Comparison of ENCODE assay signal across 8 mouse cellular contexts in genomic region chr12:73793744-73794143, GRCm38 (mm10).
DNase-seq lines count a peak whose midpoint lies in the region; ATAC-seq and TF ChIP-seq lines count a peak whose summit lies in the region.
"Had no signal": no experiment of that assay in that cellular context is flagged by ENCODE, and none has a peak within 500 bp of the region (broad histone marks: within the 10 kb centered on the region; RNA-seq: fewer than 3 reads in every experiment).

No protein-coding gene starts in this region.

- no peaks in the 10 kb centered on the region for H3K36me3 ChIP-seq in embryonic facial prominence, embryonic 13.5 days
- no peaks in the 10 kb centered on the region for H3K36me3 ChIP-seq in heart, embryonic 15.5 days
- no peaks in the 10 kb centered on the region for H3K36me3 ChIP-seq in midbrain, embryonic 14.5 days (ENCODE audit: control insufficient read depth, insufficient read depth, low read length)

- 10% methylated on average over 5 of the region's 5 CpGs for WGBS in embryonic facial prominence, embryonic 13.5 days
- 15% methylated on average over 5 of the region's 5 CpGs for WGBS in heart, embryonic 15.5 days
- 16% methylated on average over 5 of the region's 5 CpGs for WGBS in midbrain, embryonic 14.5 days

- no peak for DNase-seq in layer of hippocampus, adult 2 months (ENCODE audit: low spot score in 2 of 2)
- DNase-seq in layer of hippocampus, postnatal 36 days: no peak
- no peak for DNase-seq in midbrain, embryonic 14.5 days
- DNase-seq in frontal cortex, postnatal 36 days (ENCODE audit: low spot score in 2 of 2): no peak

- H3K9ac ChIP-seq in embryonic facial prominence, embryonic 13.5 days: no peak overlapping the region
- no peak overlapping the region for H3K9ac ChIP-seq in heart, embryonic 15.5 days
- no peak overlapping the region for H3K9ac ChIP-seq in midbrain, embryonic 14.5 days (replicated peaks; ENCODE audit: low read length)

- no peak for ATAC-seq in embryonic facial prominence, embryonic 13.5 days (ENCODE audit: insufficient number of reproducible peaks, insufficient read depth, low FRiP score, low TSS enrichment, low read depth)
- no peak for ATAC-seq in heart, embryonic 15.5 days (replicated peaks; ENCODE audit: insufficient number of reproducible peaks, insufficient read depth, low FRiP score, low read depth)
- no peak for ATAC-seq in midbrain, embryonic 14.5 days (ENCODE audit: low FRiP score, low TSS enrichment)
- ATAC-seq in granulocyte monocyte progenitor cell, adult 5-6 weeks (replicated peaks; ENCODE audit: poor library complexity, severe bottlenecking): no peak

- H3K27me3 ChIP-seq in embryonic facial prominence, embryonic 13.5 days: peaks cover 20% of the 10 kb centered on the region; the same call in 1 of the 2 replicates
- no peaks in the 10 kb centered on the region for H3K27me3 ChIP-seq in heart, embryonic 15.5 days
- H3K27me3 ChIP-seq in midbrain, embryonic 14.5 days (ENCODE audit: control insufficient read depth, insufficient read depth, low read length): no peaks in the 10 kb centered on the region

- peak overlapping the region; percentile 59 for H3K27ac ChIP-seq in layer of hippocampus, adult 2 months
- H3K27ac ChIP-seq in embryonic facial prominence, embryonic 13.5 days: 0 out of 2 replicates have a peak overlapping the region, but pooled peaks have one; percentile 17
- H3K27ac ChIP-seq in heart, embryonic 15.5 days: peak overlapping the region; percentile 94
- H3K27ac ChIP-seq in midbrain, embryonic 14.5 days (replicated peaks; ENCODE audit: low read depth, low read length): peak overlapping the region; percentile 60

- TF ChIP-seq CTCF in layer of hippocampus, adult 2 months (conservative IDR thresholded peaks at IDR 0.05): peak; percentile 37

- peaks cover 41% of the 10 kb centered on the region for H3K4me1 ChIP-seq in embryonic facial prominence, embryonic 13.5 days
- H3K4me1 ChIP-seq in heart, embryonic 15.5 days (replicated peaks): peaks cover 60% of the 10 kb centered on the region
- H3K4me1 ChIP-seq in midbrain, embryonic 14.5 days (ENCODE audit: control insufficient read depth, insufficient read depth, low read length): peaks cover 19% of the 10 kb centered on the region

- H3K9me3 ChIP-seq in embryonic facial prominence, embryonic 13.5 days: no peaks in the 10 kb centered on the region
- H3K9me3 ChIP-seq in heart, embryonic 15.5 days (replicated peaks): no peaks in the 10 kb centered on the region
- no peaks in the 10 kb centered on the region for H3K9me3 ChIP-seq in midbrain, embryonic 14.5 days (ENCODE audit: control insufficient read depth, low read length)

- H3K4me2 ChIP-seq in embryonic facial prominence, embryonic 13.5 days: peak overlapping the region; percentile 21
- H3K4me2 ChIP-seq in heart, embryonic 15.5 days: peak overlapping the region; percentile 48
- H3K4me2 ChIP-seq in midbrain, embryonic 14.5 days (ENCODE audit: low read length): no peak overlapping the region

- H3K4me3 ChIP-seq in layer of hippocampus, adult 2 months: peak overlapping the region; percentile 30; the same call in 1 of the 2 replicates
- H3K4me3 ChIP-seq in embryonic facial prominence, embryonic 13.5 days: no peak overlapping the region
- peak overlapping the region; percentile 7; the same call in 1 of the 2 replicates for H3K4me3 ChIP-seq in heart, embryonic 15.5 days
- H3K4me3 ChIP-seq in midbrain, embryonic 14.5 days (replicated peaks; ENCODE audit: low read depth, low read length): no peak overlapping the region
- H3K4me3 ChIP-seq: erythroblast, embryonic 14.5 days had no signal

Comparison
In these comparisons a context has a peak if more than half of its experiments do, and no peak if none do; other contexts are left out.
1. H3K27ac ChIP-seq: peak in every context shown above with its lines; median percentile 94 in heart, embryonic 15.5 days; 60 in midbrain, embryonic 14.5 days; 59 in layer of hippocampus, adult 2 months; 17 in embryonic facial prominence, embryonic 13.5 days.
2. H3K4me3 ChIP-seq: peak in layer of hippocampus, adult 2 months (single experiment) and heart, embryonic 15.5 days (single experiment); none in embryonic facial prominence, embryonic 13.5 days (single experiment) and midbrain, embryonic 14.5 days (single experiment).